Comparison of ENCODE assay signal across 21 mouse cellular contexts in the genomic region with DNA sequence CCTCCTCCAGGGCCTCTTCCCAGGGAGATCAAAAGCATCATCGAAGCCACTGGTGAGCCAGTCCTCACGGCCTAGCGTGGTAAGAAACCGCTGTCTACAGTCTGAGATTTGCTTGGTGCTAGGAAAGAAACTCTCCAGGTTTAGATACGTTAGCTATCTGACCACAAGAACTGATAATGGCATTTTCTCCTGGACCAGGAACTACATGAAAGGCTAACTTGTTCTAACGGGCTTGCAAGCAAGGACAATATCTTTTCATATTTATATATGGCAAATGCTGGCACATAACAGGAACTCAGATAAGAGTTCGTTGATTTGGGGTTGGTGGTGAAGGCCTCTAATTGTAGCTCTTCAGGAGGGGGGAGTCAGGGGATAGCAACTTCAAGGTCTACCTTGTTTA.
"Had no signal": no experiment of that assay in that cellular context is flagged by ENCODE, and none has a peak within 500 bp of the region (broad histone marks: within the 10 kb centered on the region; RNA-seq: fewer than 3 reads in every experiment).

No protein-coding gene starts in this region.

- H3K27ac ChIP-seq: hindbrain, postnatal 0 days; kidney, postnatal 0 days; layer of hippocampus, adult 2 months; limb, embryonic 10.5 days; limb, embryonic 13.5 days; midbrain, embryonic 12.5 days; midbrain, embryonic 15.5 days; neural tube, embryonic 12.5 days; neural tube, embryonic 15.5 days had no signal

- H3K9me3 ChIP-seq: limb, embryonic 10.5 days; limb, embryonic 13.5 days; liver, embryonic 15.5 days; midbrain, embryonic 12.5 days; midbrain, embryonic 15.5 days; neural tube, embryonic 12.5 days; neural tube, embryonic 15.5 days had no signal

- H3K4me3 ChIP-seq: layer of hippocampus, adult 2 months; limb, embryonic 10.5 days; limb, embryonic 13.5 days; liver, embryonic 15.5 days; midbrain, embryonic 12.5 days; midbrain, embryonic 15.5 days; neural tube, embryonic 12.5 days; neural tube, embryonic 15.5 days had no signal

- ATAC-seq: hindbrain, postnatal 0 days; inflammation-experienced regulatory T-cells, adult 6 months; midbrain, embryonic 15.5 days had no signal

- DNase-seq: kidney, adult 2 months; kidney, postnatal 25 days; layer of hippocampus, adult 9-11 months; lung, adult 2 months; lung, postnatal 14 days; lung, postnatal 4 days; right cerebral cortex, adult 18-20 months; right cerebral cortex, postnatal 25 days; thymus, postnatal 36 days had no signal

- H3K4me2 ChIP-seq: limb, embryonic 13.5 days; liver, embryonic 11.5 days; midbrain, embryonic 12.5 days; midbrain, embryonic 15.5 days; neural tube, embryonic 12.5 days; neural tube, embryonic 15.5 days had no signal

- H3K27me3 ChIP-seq: liver, embryonic 15.5 days; midbrain, embryonic 12.5 days; midbrain, embryonic 15.5 days; neural tube, embryonic 12.5 days; neural tube, embryonic 15.5 days had no signal

- H3K36me3 ChIP-seq: limb, embryonic 10.5 days; limb, embryonic 13.5 days; liver, embryonic 15.5 days; midbrain, embryonic 12.5 days; midbrain, embryonic 15.5 days; neural tube, embryonic 12.5 days; neural tube, embryonic 15.5 days had no signal

- H3K9ac ChIP-seq: limb, embryonic 13.5 days; liver, embryonic 15.5 days; midbrain, embryonic 12.5 days; midbrain, embryonic 15.5 days; neural tube, embryonic 12.5 days; neural tube, embryonic 15.5 days had no signal

- H3K4me1 ChIP-seq: limb, embryonic 10.5 days; limb, embryonic 13.5 days; liver, embryonic 15.5 days; midbrain, embryonic 12.5 days; midbrain, embryonic 15.5 days; neural tube, embryonic 12.5 days; neural tube, embryonic 15.5 days had no signal
